Mouse (Mus musculus) forebrain, embryonic 16.5 days (tissue): ENCODE measurements around the gene Zfp239. TPM values are rescaled to one million over a fixed set of nuclear protein-coding genes. Genes with fewer than 3 reads are reported as not detected.

Source experiments
- ATAC-seq: fragments of 200-750 bp; cut with Nextera tagmentation; 2 replicates; pipeline ENCODE4 v1.8.0; 2017; ENCODE audit warnings: mild to moderate bottlenecking, moderate library complexity
- H3K27ac ChIP-seq: fragments of 300-500 bp; sonication (generic); 2 replicates; pipeline ENCODE4 v1.5.1; 2014; ENCODE audit warnings: low read length, control low read depth
- H3K27me3 ChIP-seq: fragments of 300-500 bp; sonication (generic); replicated peaks from 2 replicates; pipeline ENCODE4 v1.6.1; 2014; ENCODE audit warnings: low read length; ENCODE audit not compliant: control insufficient read depth, insufficient read depth
- H3K36me3 ChIP-seq: fragments of 300-500 bp; sonication (generic); 2 replicates; pipeline ENCODE4 v1.6.1; 2014; ENCODE audit not compliant: control insufficient read depth, insufficient read depth
- H3K4me1 ChIP-seq: fragments of 300-500 bp; sonication (generic); replicated peaks from 2 replicates; pipeline ENCODE4 v1.6.1; 2014; ENCODE audit warnings: low read length; ENCODE audit not compliant: control insufficient read depth, insufficient read depth
- H3K4me2 ChIP-seq: fragments of 300-500 bp; sonication (generic); 2 replicates; pipeline ENCODE4 v1.6.1; 2014; ENCODE audit warnings: mild to moderate bottlenecking, low read length, control low read depth
- H3K4me3 ChIP-seq: fragments of 300-500 bp; sonication (generic); replicated peaks from 2 replicates; pipeline ENCODE4 v1.5.1; 2014; ENCODE audit warnings: mild to moderate bottlenecking, low read length, control low read depth
- H3K9ac ChIP-seq: fragments of 300-500 bp; sonication (generic); replicated peaks from 2 replicates; pipeline ENCODE4 v1.6.1; 2014; ENCODE audit warnings: low read depth, low read length, control low read depth
- H3K9me3 ChIP-seq: fragments of 300-500 bp; sonication (generic); 2 replicates; pipeline ENCODE4 v1.6.1; 2016; ENCODE audit warnings: low read length; ENCODE audit not compliant: control insufficient read depth
- WGBS: fragments of 180-500 bp; shearing (Covaris S2); extraction: QIAGEN DNeasy Blood & Tissue Kit; methylation state at CpG from one replicate; pipeline ENCODE4 v1.1.7; 2014; 5-methylcytosine and 5-hydroxymethylcytosine counted together
- polyA plus RNA-seq: library from polyadenylated mRNA; unstranded; fragments of >200 nt; fragmentation: Nextera tagmentation; extraction: Ambion mirVana; gene quantifications from 2 replicates; pipeline ENCODE4 v1.2.1, GENCODE M21; 2015

The Zfp239 gene
- polyA plus RNA-seq, 1 experiment from 2014 or later, result 18.0 TPM

- Histone ChIP-seq H3K9me3 (no peaks in the 10 kb centered on the region), H3K27me3 (no peaks in the 10 kb centered on the region), H3K4me2 (no peak overlapping the region), H3K4me1 (no peaks in the 10 kb centered on the region), H3K36me3 (no peaks in the 10 kb centered on the region), H3K27ac (no peak overlapping the region), H3K9ac (no peak overlapping the region), H3K4me3 (no peak overlapping the region)
- WGBS, result 61% methylated on average over 1 of the region's 1 CpGs
- no peak for ATAC-seq
Observed at GRCm38 (mm10) chr6:117888032-117888431, 26.1 kb downstream of the Zfp239 start.

GRCm38 (mm10) chr6:117888642-117889096 lies 26.8 kb downstream of the Zfp239 start:
- Histone ChIP-seq H3K36me3 (no peaks in the 10 kb centered on the region), H3K27ac (no peak overlapping the region), H3K4me2 (no peak overlapping the region), H3K9ac (no peak overlapping the region), H3K9me3 (no peaks in the 10 kb centered on the region), H3K27me3 (no peaks in the 10 kb centered on the region), H3K4me3 (no peak overlapping the region), H3K4me1 (no peaks in the 10 kb centered on the region)
- WGBS, result 43% methylated on average over 2 of the region's 2 CpGs
- ATAC-seq, result no peak

DNA sequence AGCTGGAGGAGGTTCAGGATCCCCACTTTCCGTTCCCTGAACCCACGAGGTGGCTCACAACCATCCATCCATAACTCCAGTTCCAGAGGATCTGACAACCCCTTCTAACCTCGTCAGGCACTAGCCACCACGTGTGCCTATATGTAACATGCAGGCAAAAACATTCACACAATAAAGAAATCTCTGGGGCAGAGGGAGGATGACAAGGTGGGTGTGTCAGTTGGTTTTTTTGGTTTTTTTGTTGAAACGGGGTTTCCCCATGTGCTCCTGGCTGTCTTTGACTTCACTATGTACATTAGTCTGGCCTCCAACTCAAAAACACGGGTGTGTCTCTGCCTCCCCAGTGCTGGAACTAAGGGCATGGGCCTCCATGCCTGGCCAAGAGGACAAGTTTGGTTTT lies 28.4 kb downstream of the Zfp239 start:
- no peak overlapping the region for H3K4me3 ChIP-seq
- H3K9ac ChIP-seq, result no peak overlapping the region
- H3K4me1 ChIP-seq, result no peaks in the 10 kb centered on the region
- no peak overlapping the region for H3K4me2 ChIP-seq
- H3K27ac ChIP-seq, result no peak overlapping the region
- H3K36me3 ChIP-seq, result no peaks in the 10 kb centered on the region
- no peaks in the 10 kb centered on the region for H3K9me3 ChIP-seq
- H3K27me3 ChIP-seq, result no peaks in the 10 kb centered on the region
- no peak for ATAC-seq
- 89% methylated on average over 6 of the region's 6 CpGs for WGBS

DNA sequence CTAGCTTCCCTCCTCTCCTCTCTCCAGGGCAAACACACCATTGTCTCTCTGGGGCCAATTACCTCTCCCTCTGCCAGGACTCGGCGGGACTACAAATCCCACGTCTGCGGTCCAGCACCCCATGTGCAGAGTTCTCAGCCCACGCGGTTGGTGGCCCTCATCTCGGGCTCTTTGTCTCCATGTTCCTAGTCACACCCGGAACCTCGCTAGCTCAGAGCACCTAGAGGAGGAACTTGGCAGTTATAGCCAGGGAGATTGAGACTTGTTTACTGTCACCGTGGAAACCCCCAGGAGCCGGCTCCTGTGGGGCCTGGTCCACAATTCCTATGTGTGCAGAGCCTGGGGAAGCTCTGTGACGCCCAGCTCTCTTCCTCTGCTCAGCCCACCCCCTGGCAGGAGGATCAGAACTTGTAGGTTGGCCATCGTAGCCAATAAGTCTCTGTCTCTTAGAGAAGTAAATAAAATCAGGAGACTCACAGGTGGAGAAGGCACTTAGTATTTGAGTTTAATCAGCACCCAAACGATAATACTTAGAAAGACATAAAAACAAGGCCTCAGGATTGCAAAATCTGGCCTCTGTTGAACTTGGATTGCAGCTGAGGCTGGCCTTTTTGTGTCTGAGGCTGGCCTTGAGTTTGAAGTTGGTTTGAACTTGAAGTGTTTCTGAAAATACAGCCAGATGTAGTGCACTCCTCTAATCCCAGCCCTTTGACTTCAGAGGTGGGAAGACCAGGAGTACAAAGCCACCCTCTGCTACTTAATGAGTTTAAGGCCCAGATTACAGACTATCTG lies 29.7 kb downstream of the Zfp239 start:
- no peaks in the 10 kb centered on the region for H3K4me1 ChIP-seq
- H3K9ac ChIP-seq, result no peak overlapping the region
- H3K9me3 ChIP-seq, result no peaks in the 10 kb centered on the region
- H3K36me3 ChIP-seq, result no peaks in the 10 kb centered on the region
- H3K4me2 ChIP-seq, result no peak overlapping the region
- ATAC-seq, result no peak
- no peak overlapping the region for H3K4me3 ChIP-seq
- WGBS, result 60% methylated on average over 14 of the region's 14 CpGs
- H3K27me3 ChIP-seq, result no peaks in the 10 kb centered on the region
- H3K27ac ChIP-seq, result no peak overlapping the region

DNA sequence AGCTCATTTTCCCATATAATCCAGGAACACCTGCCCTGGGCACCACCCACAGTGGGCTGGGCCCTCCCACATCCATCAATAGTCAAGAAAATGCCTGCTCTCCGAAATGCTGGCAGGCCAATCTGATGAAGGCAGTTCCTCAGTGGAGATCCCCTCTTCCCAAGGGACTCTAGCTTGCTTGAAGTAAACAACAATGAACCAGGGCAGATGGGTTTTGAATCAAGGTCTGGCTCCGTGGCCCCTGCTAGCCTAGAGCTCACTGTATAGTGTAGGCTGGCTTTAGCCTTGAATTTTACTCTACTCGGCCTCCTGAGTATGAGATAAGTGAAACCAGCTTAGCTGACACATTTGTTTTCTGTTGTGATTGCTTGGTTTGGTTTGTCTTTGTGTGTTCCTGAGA lies 30.5 kb downstream of the Zfp239 start:
- Histone ChIP-seq H3K4me1 (no peaks in the 10 kb centered on the region), H3K4me2 (no peak overlapping the region), H3K4me3 (no peak overlapping the region), H3K27me3 (no peaks in the 10 kb centered on the region), H3K36me3 (no peaks in the 10 kb centered on the region), H3K9me3 (no peaks in the 10 kb centered on the region), H3K9ac (no peak overlapping the region), H3K27ac (no peak overlapping the region)
- ATAC-seq, result no peak
- 59% methylated on average over 3 of the region's 3 CpGs for WGBS

DNA sequence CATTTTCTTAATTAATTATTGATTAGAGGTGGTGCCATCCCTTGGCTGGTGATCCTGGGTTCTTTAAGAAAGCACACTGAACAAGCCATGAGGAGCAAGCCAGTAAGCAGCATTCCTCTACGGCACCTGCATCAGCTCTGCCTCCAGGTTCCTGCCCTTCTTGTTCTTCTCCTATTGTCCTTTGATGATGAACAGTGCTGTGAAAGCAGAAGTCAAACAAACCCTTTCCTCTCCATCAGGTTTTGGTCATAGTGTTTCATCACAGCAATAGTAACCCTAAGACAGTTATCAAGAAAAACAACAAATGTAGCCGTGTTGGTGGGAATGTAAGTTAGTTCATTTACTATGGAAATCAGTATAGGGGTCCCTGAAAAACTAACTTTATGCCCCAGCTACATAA lies 31.5 kb downstream of the Zfp239 start:
- no peak overlapping the region for H3K27ac ChIP-seq
- ATAC-seq, result no peak
- WGBS, result 87% methylated on average over 2 of the region's 2 CpGs
- H3K4me2 ChIP-seq, result no peak overlapping the region
- H3K4me3 ChIP-seq, result no peak overlapping the region
- H3K36me3 ChIP-seq, result no peaks in the 10 kb centered on the region
- no peaks in the 10 kb centered on the region for H3K4me1 ChIP-seq
- H3K9ac ChIP-seq, result no peak overlapping the region
- no peaks in the 10 kb centered on the region for H3K9me3 ChIP-seq
- H3K27me3 ChIP-seq, result no peaks in the 10 kb centered on the region

GRCm38 (mm10) chr6:117897800-117898199 lies 35.9 kb downstream of the Zfp239 start:
- 81% methylated on average over 5 of the region's 5 CpGs for WGBS

GRCm38 (mm10) chr6:117900126-117901080 lies 38.5 kb downstream of the Zfp239 start, which contains the start of gene Hnrnpf:
Hnrnpf (plus strand) TSS chr6:117900324.
- ATAC-seq, result no peak
- 83% methylated on average over 17 of the region's 17 CpGs for WGBS

More at GRCm38 (mm10) chr6:117897800-117898199, 35.9 kb downstream of the Zfp239 start:
- Histone ChIP-seq H3K4me3 (no peak overlapping the region), H3K27ac (no peak overlapping the region), H3K9me3 (no peaks in the 10 kb centered on the region), H3K36me3 (no peaks in the 10 kb centered on the region), H3K27me3 (no peaks in the 10 kb centered on the region), H3K4me1 (no peaks in the 10 kb centered on the region), H3K9ac (no peak overlapping the region), H3K4me2 (no peak overlapping the region)
- no peak for ATAC-seq

More at GRCm38 (mm10) chr6:117900126-117901080, 38.5 kb downstream of the Zfp239 start, which contains the start of gene Hnrnpf:
- Histone ChIP-seq H3K4me2 (no peak within 1 kb of the TSS), H3K9ac (no peak within 1 kb of the TSS), H3K27me3 (no peaks in the 10 kb centered on the region), H3K36me3 (no peaks in the 10 kb centered on the region), H3K4me1 (peaks cover under 1% of the 10 kb centered on the region), H3K9me3 (no peaks in the 10 kb centered on the region), H3K4me3 (no peak within 1 kb of the TSS), H3K27ac (no peak within 1 kb of the TSS)
